Mouse (Mus musculus) bone marrow, adult 2 months (tissue): Measurements from ENCODE around the gene Rtn2.

Experiments
- CTCF ChIP-seq: fragments of 200-500 bp; IDR thresholded peaks from 2 replicates; pipeline ENCODE4 v1.5.1; 2011; ENCODE audit warnings: low read length, control low read depth; ENCODE audit not compliant: control insufficient read depth, insufficient read depth
- POLR2A ChIP-seq: fragments of 200-500 bp; IDR thresholded peaks from 2 replicates; pipeline ENCODE4 v1.6.1; 2011; ENCODE audit warnings: low read depth, mild to moderate bottlenecking, control low read depth, low read length, borderline replicate concordance; ENCODE audit not compliant: control insufficient read depth

GRCm38 (mm10) chr7:19290969-19291596, 8.7 kb downstream of the Rtn2 start:
- TF ChIP-seq POLR2A (no peak), CTCF (no peak)
